Mouse (Mus musculus) olfactory bulb, adult 2 months (tissue): ENCODE data around the gene Sv2c. TPM values are rescaled to one million over a fixed set of nuclear protein-coding genes. Genes with fewer than 3 reads are reported as not detected.

Source experiments
- H3K27ac ChIP-seq: fragments of 200-500 bp; 2 replicates; pipeline ENCODE4 v1.5.1; 2012; ENCODE audit warnings: low read depth, low read length; ENCODE audit not compliant: insufficient read depth
- H3K4me1 ChIP-seq: fragments of 200-500 bp; 2 replicates; pipeline ENCODE4 v1.6.1; 2012; ENCODE audit warnings: low read length; ENCODE audit not compliant: control insufficient read depth, insufficient read depth
- H3K4me3 ChIP-seq: fragments of 200-500 bp; 2 replicates; pipeline ENCODE4 v1.5.1; 2012; ENCODE audit warnings: mild to moderate bottlenecking, low read depth, low read length, moderate library complexity; ENCODE audit not compliant: insufficient read depth
- CTCF ChIP-seq: fragments of 200-500 bp; IDR thresholded peaks from 2 replicates; pipeline ENCODE4 v1.5.1; 2012; ENCODE audit warnings: low read depth, mild to moderate bottlenecking, low read length, moderate library complexity; ENCODE audit not compliant: insufficient read depth
- POLR2A ChIP-seq: fragments of 200-500 bp; IDR thresholded peaks from 2 replicates; pipeline ENCODE4 v1.6.1; 2012; ENCODE audit warnings: mild to moderate bottlenecking, low read depth, low read length, moderate library complexity; ENCODE audit not compliant: insufficient read depth
- WGBS: fragments of 180-500 bp; shearing (Covaris S2); methylation state at CpG from one replicate; pipeline ENCODE4 v1.1.7; 2018; 5-methylcytosine and 5-hydroxymethylcytosine counted together
- polyA plus RNA-seq: library from polyadenylated mRNA; stranded (reverse); fragments of >200 nt; gene quantifications from 2 replicates; pipeline ENCODE4 v1.2.4, GENCODE M21; 2012; ENCODE audit warnings: low replicate concordance; ENCODE audit not compliant: missing spikeins, insufficient read depth, insufficient read length

Gene Sv2c
- polyA plus RNA-seq, 1 experiment = not detected

DNA sequence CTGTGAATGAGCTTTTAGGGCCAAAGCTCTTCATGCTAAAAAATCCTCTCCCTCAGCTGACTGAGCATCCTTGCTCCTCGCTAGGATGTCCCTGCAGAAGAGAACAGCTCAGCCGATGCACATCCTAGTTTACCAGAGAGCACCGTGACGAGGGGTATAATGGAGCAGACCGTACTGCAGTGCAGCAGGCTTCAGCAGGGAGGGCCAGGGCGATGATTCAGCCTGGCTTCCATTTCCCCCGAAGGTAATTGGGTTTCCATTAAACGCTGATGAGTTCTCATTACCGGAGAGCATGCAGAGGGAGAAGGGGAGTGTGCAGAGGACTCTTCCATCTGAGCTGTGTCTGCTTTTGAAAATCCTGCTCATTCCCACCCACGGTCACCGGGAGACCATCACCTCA, 108.5 kb downstream of the Sv2c start:
- no peak overlapping the region for H3K4me3 ChIP-seq
- no peak overlapping the region for H3K27ac ChIP-seq
- WGBS = 47% methylated on average over 11 of the region's 11 CpGs
- TF ChIP-seq CTCF (no peak), POLR2A (no peak)
- H3K4me1 ChIP-seq = peaks cover 7% of the 10 kb centered on the region; the same call in 1 of the 2 replicates

DNA sequence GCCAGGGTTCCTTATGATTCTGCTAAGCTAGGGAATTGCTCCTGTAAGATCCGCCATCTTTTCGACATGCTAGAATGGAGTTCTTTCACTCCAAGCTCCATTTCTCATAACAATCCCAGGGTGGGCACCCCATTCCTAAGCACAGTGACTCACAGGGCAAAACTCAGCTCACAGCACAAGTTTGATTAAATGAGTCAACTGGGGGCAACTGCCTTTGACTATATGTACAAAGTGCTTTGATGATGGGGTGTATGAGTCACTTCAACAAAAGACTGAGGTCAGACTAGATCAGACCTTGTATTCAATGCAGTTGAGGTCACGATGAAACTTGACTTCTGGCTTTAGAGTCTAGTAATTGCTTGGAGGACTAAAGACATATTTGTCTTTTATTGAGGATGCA, 116.9 kb downstream of the Sv2c start:
- 89% methylated on average over 3 of the region's 3 CpGs for WGBS
- H3K4me3 ChIP-seq = no peak overlapping the region
- H3K27ac ChIP-seq = no peak overlapping the region
- TF ChIP-seq CTCF (no peak), POLR2A (no peak)
- H3K4me1 ChIP-seq = peaks cover 3% of the 10 kb centered on the region

DNA sequence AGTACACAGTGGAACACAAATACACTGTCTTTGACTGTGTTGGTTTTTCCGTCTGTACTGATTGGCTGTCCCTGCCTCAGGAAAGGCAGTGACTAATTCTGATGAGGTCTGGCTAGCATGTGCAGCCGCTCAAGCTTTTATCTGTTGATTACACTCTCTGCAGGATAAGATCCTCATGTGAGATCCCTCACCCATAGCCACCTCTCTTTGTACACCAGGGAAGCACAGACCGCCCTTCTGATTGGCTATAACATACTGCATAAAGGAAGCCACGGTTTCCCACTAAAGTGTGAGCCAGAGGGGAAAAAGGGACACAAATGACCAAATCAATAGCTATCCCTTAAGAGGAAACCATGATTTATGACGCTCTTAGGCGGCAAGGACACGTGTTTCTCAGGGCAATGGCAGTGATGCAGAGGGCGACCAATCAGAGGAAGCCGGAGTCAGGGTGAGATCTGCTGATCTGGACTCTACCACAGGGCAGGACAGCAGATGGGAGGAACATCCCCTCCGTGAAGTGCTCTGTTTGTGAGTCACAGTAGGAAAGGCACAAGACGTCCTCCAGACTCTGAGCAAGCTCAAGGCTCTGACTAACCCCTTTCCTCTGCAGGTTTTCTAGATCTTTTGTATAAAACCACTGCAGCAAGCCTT, 121.4 kb downstream of the Sv2c start:
- TF ChIP-seq POLR2A = no peak
- TF ChIP-seq CTCF = no peak
- Histone ChIP-seq H3K27ac (peak overlapping the region; percentile 52), H3K4me3 (no peak overlapping the region), H3K4me1 (peaks cover 3% of the 10 kb centered on the region)
- 36% methylated on average over 11 of the region's 11 CpGs for WGBS

DNA sequence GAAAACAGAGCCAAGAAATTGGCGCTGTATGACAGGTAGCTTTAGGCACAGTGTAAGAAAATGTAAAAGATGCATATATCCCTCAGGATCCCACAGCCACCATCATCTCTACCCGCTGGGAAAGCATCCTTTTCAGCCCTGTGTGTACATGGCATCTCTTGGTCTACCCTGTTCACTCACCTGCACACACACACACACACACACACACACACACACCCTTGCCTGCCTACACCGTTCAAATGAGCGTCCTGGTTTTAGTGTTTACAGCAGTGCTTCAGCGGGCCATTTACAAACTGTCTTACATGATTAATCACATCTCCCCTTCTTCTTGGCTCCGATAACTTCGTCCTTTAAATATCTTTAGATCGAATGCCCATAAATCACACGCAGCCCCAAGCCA, 123.4 kb downstream of the Sv2c start:
- WGBS = 91% methylated on average over 9 of the region's 9 CpGs
- TF ChIP-seq POLR2A (no peak), CTCF (no peak)
- Histone ChIP-seq H3K27ac (no peak overlapping the region), H3K4me1 (peaks cover 3% of the 10 kb centered on the region), H3K4me3 (no peak overlapping the region)

DNA sequence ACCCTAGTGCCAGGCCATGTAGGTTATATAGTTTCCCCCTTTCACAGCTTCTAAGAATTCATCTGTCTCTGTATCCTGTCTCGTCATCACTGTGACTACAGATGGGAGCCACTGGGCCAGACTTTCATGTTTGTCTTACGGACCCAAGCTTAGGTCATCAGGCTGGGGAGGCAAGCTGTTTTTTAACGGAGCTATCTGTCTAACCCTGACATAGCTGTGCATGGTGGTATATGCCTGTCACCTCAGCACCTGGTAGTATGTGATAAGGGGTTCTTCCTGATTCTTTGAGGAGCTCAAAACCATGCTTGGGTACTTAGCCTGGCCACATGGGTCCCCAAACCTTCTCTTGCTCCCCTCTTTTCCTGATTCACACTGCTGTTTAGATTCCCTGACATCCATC, 124.2 kb downstream of the Sv2c start:
- Histone ChIP-seq H3K4me1 (peaks cover 3% of the 10 kb centered on the region), H3K4me3 (no peak overlapping the region), H3K27ac (no peak overlapping the region)
- 93% methylated on average over 3 of the region's 3 CpGs for WGBS
- TF ChIP-seq CTCF (no peak), POLR2A (no peak)

DNA sequence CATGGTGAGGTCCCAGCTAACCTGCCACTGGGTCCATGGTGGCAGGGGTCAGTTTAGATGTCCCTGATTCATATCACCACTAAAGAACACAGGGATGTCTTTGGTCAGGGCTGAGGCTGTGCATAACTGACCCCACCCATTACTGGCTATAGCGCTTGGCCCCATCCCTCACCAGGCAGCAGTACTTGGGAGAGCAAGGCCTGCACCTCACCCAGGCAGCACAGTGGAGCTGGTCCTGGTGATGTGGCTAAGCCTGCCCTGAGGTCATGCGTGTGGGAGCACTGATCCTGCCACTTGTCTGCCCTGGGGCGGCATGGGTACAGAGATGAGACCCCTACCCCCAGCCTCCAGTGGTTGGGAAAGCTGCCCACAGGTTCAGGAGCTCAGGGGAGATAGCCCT, 128.8 kb downstream of the Sv2c start:
- TF ChIP-seq POLR2A (no peak), CTCF (no peak)
- no peak overlapping the region for H3K27ac ChIP-seq
- WGBS = 92% methylated on average over 3 of the region's 3 CpGs
- H3K4me1 ChIP-seq = no peaks in the 10 kb centered on the region
- no peak overlapping the region for H3K4me3 ChIP-seq

DNA sequence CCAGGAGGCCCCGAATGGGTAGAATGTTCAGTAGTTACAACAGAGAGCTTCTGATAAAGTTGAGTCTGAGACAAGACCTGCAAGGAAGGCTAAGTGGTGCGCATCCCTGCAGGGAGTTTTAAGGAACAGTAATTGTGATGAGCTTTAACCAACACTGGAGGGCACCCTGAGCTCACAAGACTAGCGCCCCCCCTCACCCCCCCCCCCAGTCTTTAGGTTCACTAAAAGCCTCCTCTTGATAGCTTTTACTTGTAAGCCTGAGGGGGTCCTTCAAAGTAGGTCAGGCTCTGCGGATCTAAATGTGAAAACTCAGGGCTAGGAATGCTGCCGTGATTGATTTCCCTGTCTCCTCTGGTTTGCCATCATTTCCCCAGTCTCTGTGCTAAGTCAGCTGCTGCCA, 129.9 kb downstream of the Sv2c start:
- TF ChIP-seq CTCF (no peak), POLR2A (no peak)
- WGBS = 42% methylated on average over 5 of the region's 5 CpGs
- Histone ChIP-seq H3K4me3 (no peak overlapping the region), H3K4me1 (no peaks in the 10 kb centered on the region), H3K27ac (no peak overlapping the region)

DNA sequence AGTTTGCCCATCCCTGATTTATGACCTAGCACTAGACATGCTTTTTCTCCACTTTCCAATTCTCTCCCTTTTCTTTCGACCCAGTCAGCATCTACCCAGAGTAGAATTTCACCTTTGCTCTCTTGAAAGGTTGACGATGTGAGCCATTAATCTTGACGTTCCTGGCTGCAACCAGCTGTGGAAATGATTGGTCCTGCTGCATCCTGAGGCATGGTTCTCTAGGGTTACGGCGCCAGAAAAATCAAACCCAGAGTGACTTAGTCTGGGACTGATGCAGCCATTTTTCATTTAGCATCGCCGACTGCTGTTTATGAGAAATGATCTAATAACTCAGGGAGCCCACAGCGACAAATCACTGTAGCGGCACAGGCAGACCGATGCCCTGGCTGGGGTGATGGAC, 133.0 kb downstream of the Sv2c start:
- TF ChIP-seq CTCF (no peak), POLR2A (no peak)
- Histone ChIP-seq H3K4me1 (peaks cover 7% of the 10 kb centered on the region), H3K27ac (no peak overlapping the region), H3K4me3 (no peak overlapping the region)
- 93% methylated on average over 10 of the region's 10 CpGs for WGBS

DNA sequence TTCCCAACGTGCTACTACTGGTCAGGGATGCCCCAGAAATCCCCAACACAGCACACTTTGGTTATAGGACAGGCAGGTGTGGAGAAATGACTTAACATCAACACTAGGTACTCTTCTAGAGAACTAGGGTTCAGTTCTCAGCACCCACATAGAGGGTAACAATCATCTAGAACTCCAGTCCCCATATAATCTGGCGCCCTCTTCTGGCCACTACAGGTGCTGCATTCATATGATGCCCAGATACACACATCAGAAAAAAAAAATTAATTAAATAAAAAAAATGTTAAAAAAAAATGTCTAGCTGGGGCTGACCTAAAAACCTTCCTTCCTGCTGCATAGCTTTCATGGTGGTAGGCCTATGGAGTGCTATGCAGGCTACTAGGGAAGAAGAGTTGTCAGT, 135.1 kb downstream of the Sv2c start:
- Histone ChIP-seq H3K4me1 (peaks cover 7% of the 10 kb centered on the region), H3K4me3 (no peak overlapping the region), H3K27ac (no peak overlapping the region)
- TF ChIP-seq POLR2A (no peak), CTCF (no peak)
- 53% methylated on average over 2 of the region's 2 CpGs for WGBS
